Mouse (Mus musculus): ENCODE data around the gene Omt2a. TPM values are rescaled to one million over a fixed set of nuclear protein-coding genes. Genes with fewer than 3 reads are reported as not detected.
"Not testable (repeated sequence)": the region's sequence is repeated elsewhere in the genome, so short reads cannot be mapped to it uniquely, and the experiment has no call there.

The Omt2a gene
- polyA plus RNA-seq, 1 experiment from 2014 or later: not detected

GRCm38 (mm10) chr9:78348206-78349004 is 33.8 kb upstream of the Omt2a start:
- 55% methylated on average over 6 of the region's 6 CpGs for WGBS
- H3K9ac ChIP-seq; H3K4me2 ChIP-seq; H3K27me3 ChIP-seq (replicated peaks); H3K4me3 ChIP-seq; ATAC-seq (ENCODE audit: extremely low read depth, insufficient number of reproducible peaks, low FRiP score, low TSS enrichment); H3K36me3 ChIP-seq; H3K9me3 ChIP-seq; H3K27ac ChIP-seq (replicated peaks); H3K4me1 ChIP-seq: not testable (repeated sequence)

- WGBS: 56% methylated on average over 3 of the region's 3 CpGs
- Histone ChIP-seq H3K4me1 (no peaks in the 10 kb centered on the region), H3K27me3 (replicated peaks) (no peaks in the 10 kb centered on the region), H3K36me3 (no peaks in the 10 kb centered on the region), H3K9ac (no peak overlapping the region), H3K4me3 (no peak overlapping the region), H3K27ac (replicated peaks) (no peak overlapping the region), H3K4me2 (no peak overlapping the region), H3K9me3 (no peaks in the 10 kb centered on the region)
- ATAC-seq (ENCODE audit: extremely low read depth, insufficient number of reproducible peaks, low FRiP score, low TSS enrichment): no peak
Observed at GRCm38 (mm10) chr9:78347004-78347403, 32.4 kb upstream of the Omt2a start.

GRCm38 (mm10) chr9:78345235-78345634 is 30.6 kb upstream of the Omt2a start:
- not testable (repeated sequence) for H3K9ac ChIP-seq; H3K27me3 ChIP-seq (replicated peaks); H3K9me3 ChIP-seq; H3K4me1 ChIP-seq; H3K36me3 ChIP-seq; H3K4me2 ChIP-seq; ATAC-seq (ENCODE audit: extremely low read depth, insufficient number of reproducible peaks, low FRiP score, low TSS enrichment); H3K27ac ChIP-seq (replicated peaks); H3K4me3 ChIP-seq
- WGBS: 50% methylated on average over 4 of the region's 4 CpGs

- not testable (repeated sequence) for H3K4me3 ChIP-seq; H3K4me1 ChIP-seq; H3K9me3 ChIP-seq; H3K27ac ChIP-seq (replicated peaks); H3K27me3 ChIP-seq (replicated peaks); H3K36me3 ChIP-seq; ATAC-seq (ENCODE audit: extremely low read depth, insufficient number of reproducible peaks, low FRiP score, low TSS enrichment); H3K9ac ChIP-seq; H3K4me2 ChIP-seq
- 83% methylated on average over 9 of the region's 9 CpGs for WGBS
Observed at GRCm38 (mm10) chr9:78343055-78343454, 28.5 kb upstream of the Omt2a start.

- H3K9me3 ChIP-seq; H3K4me2 ChIP-seq; H3K27me3 ChIP-seq (replicated peaks); H3K4me1 ChIP-seq; H3K9ac ChIP-seq; H3K4me3 ChIP-seq; ATAC-seq (ENCODE audit: extremely low read depth, insufficient number of reproducible peaks, low FRiP score, low TSS enrichment); H3K27ac ChIP-seq (replicated peaks); H3K36me3 ChIP-seq: not testable (repeated sequence)
- 72% methylated on average over 4 of the region's 4 CpGs for WGBS
Observed at GRCm38 (mm10) chr9:78342494-78342893, 27.9 kb upstream of the Omt2a start.

GRCm38 (mm10) chr9:78340324-78340723 is 25.7 kb upstream of the Omt2a start:
- H3K4me1 ChIP-seq; ATAC-seq (ENCODE audit: extremely low read depth, insufficient number of reproducible peaks, low FRiP score, low TSS enrichment); H3K4me3 ChIP-seq; H3K9me3 ChIP-seq; H3K4me2 ChIP-seq; H3K27me3 ChIP-seq (replicated peaks); H3K9ac ChIP-seq; H3K36me3 ChIP-seq; H3K27ac ChIP-seq (replicated peaks): not testable (repeated sequence)
- WGBS: 17% methylated on average over 8 of the region's 8 CpGs

GRCm38 (mm10) chr9:78337050-78337449 is 22.5 kb upstream of the Omt2a start:
- H3K36me3 ChIP-seq; ATAC-seq (ENCODE audit: extremely low read depth, insufficient number of reproducible peaks, low FRiP score, low TSS enrichment); H3K4me1 ChIP-seq; H3K27ac ChIP-seq (replicated peaks); H3K9ac ChIP-seq; H3K9me3 ChIP-seq; H3K27me3 ChIP-seq (replicated peaks); H3K4me3 ChIP-seq; H3K4me2 ChIP-seq: not testable (repeated sequence)

GRCm38 (mm10) chr9:78327289-78327688 is 12.7 kb upstream of the Omt2a start, which contains the start of gene Omt2b:
Gene Omt2b, plus strand, starts transcription at chr9:78327589.
- H3K27me3 ChIP-seq (replicated peaks); H3K9ac ChIP-seq; H3K9me3 ChIP-seq; H3K4me2 ChIP-seq; H3K27ac ChIP-seq (replicated peaks); ATAC-seq (ENCODE audit: extremely low read depth, insufficient number of reproducible peaks, low FRiP score, low TSS enrichment); H3K4me1 ChIP-seq; H3K36me3 ChIP-seq; H3K4me3 ChIP-seq: not testable (repeated sequence)
- WGBS: 71% methylated on average over 1 of the region's 1 CpGs

- no peak overlapping the region for H3K9ac ChIP-seq
- peaks cover 1% of the 10 kb centered on the region; the same call in 1 of the 2 replicates for H3K9me3 ChIP-seq
- H3K27me3 ChIP-seq (replicated peaks): 0 out of 2 replicates have a peak, but pooled peaks cover 6% of the 10 kb centered on the region
- H3K27ac ChIP-seq (replicated peaks): no peak overlapping the region
- H3K4me3 ChIP-seq: no peak overlapping the region
- H3K4me2 ChIP-seq: no peak overlapping the region
- ATAC-seq (ENCODE audit: extremely low read depth, insufficient number of reproducible peaks, low FRiP score, low TSS enrichment): no peak
- WGBS: 14% methylated on average over 1 of the region's 1 CpGs
- H3K36me3 ChIP-seq: no peaks in the 10 kb centered on the region
- no peaks in the 10 kb centered on the region for H3K4me1 ChIP-seq
Observed at GRCm38 (mm10) chr9:78319499-78319898, 4.9 kb upstream of the Omt2a start.

- not testable (repeated sequence) for H3K9me3 ChIP-seq; H3K27me3 ChIP-seq (replicated peaks); H3K36me3 ChIP-seq; H3K9ac ChIP-seq; H3K4me2 ChIP-seq; ATAC-seq (ENCODE audit: extremely low read depth, insufficient number of reproducible peaks, low FRiP score, low TSS enrichment); H3K4me1 ChIP-seq; H3K4me3 ChIP-seq; H3K27ac ChIP-seq (replicated peaks)
- WGBS: 79% methylated on average over 3 of the region's 3 CpGs
Observed at GRCm38 (mm10) chr9:78308122-78308521, 6.5 kb downstream of the Omt2a start.

- H3K36me3 ChIP-seq; H3K4me1 ChIP-seq; ATAC-seq (ENCODE audit: extremely low read depth, insufficient number of reproducible peaks, low FRiP score, low TSS enrichment); H3K9ac ChIP-seq; H3K27ac ChIP-seq (replicated peaks); H3K27me3 ChIP-seq (replicated peaks); H3K4me2 ChIP-seq; H3K4me3 ChIP-seq; H3K9me3 ChIP-seq: not testable (repeated sequence)
- 59% methylated on average over 1 of the region's 1 CpGs for WGBS
Observed at GRCm38 (mm10) chr9:78299143-78299542, 15.5 kb downstream of the Omt2a start.

GRCm38 (mm10) chr9:78298232-78298631 is 16.4 kb downstream of the Omt2a start:
- no peak overlapping the region for H3K27ac ChIP-seq (replicated peaks)
- no peaks in the 10 kb centered on the region for H3K27me3 ChIP-seq (replicated peaks)
- ATAC-seq (ENCODE audit: extremely low read depth, insufficient number of reproducible peaks, low FRiP score, low TSS enrichment): no peak
- no peaks in the 10 kb centered on the region for H3K4me1 ChIP-seq
- WGBS: 78% methylated on average over 1 of the region's 1 CpGs
- H3K4me2 ChIP-seq: no peak overlapping the region
- no peaks in the 10 kb centered on the region for H3K36me3 ChIP-seq
- no peak overlapping the region for H3K4me3 ChIP-seq
- H3K9me3 ChIP-seq: no peaks in the 10 kb centered on the region
- no peak overlapping the region for H3K9ac ChIP-seq
